Mouse (Mus musculus): ENCODE results near the gene Car9. TPM values are rescaled to one million over a fixed set of nuclear protein-coding genes. Genes with fewer than 3 reads are reported as not detected.

Car9 gene
- polyA plus RNA-seq, 1 experiment from 2014 or later = 1.1 TPM

- Histone ChIP-seq H3K27ac (ENCODE audit: low read depth) (no peak overlapping the region), H3K27me3 (ENCODE audit: insufficient read depth, low read length) (no peaks in the 10 kb centered on the region), H3K9ac (replicated peaks) (no peak overlapping the region), H3K4me1 (ENCODE audit: insufficient read depth) (peaks cover 7% of the 10 kb centered on the region), H3K4me2 (ENCODE audit: low read depth, low read length) (no peak overlapping the region), H3K4me3 (ENCODE audit: low read depth, low read length) (no peak overlapping the region), H3K9me3 (ENCODE audit: low read length) (no peaks in the 10 kb centered on the region), H3K36me3 (replicated peaks; ENCODE audit: insufficient read depth, low read length) (no peaks in the 10 kb centered on the region)
- DNase-seq (no peak), ATAC-seq (no peak)
- 55% methylated on average over 1 of the region's 1 CpGs for WGBS (ENCODE audit: insufficient replicate concordance)
- no peak for TF ChIP-seq CTCF (IDR thresholded peaks at IDR 0.05; ENCODE audit: low read depth)
- no peak for TF ChIP-seq EP300 (IDR thresholded peaks at IDR 0.05; ENCODE audit: low read depth)
Observed at GRCm38 (mm10) chr4:43473636-43474035, 33.1 kb upstream of the Car9 start.

- H3K27ac ChIP-seq (ENCODE audit: low read depth) = no peak overlapping the region
Observed at GRCm38 (mm10) chr4:43476604-43477003, 30.2 kb upstream of the Car9 start.

GRCm38 (mm10) chr4:43477857-43478533 lies 28.8 kb upstream of the Car9 start:
- 17% methylated on average over 11 of the region's 11 CpGs for WGBS (ENCODE audit: insufficient replicate concordance)
- DNase-seq (peak; percentile 88), ATAC-seq (peak; percentile 94)
- peaks cover 10% of the 10 kb centered on the region for H3K4me1 ChIP-seq (ENCODE audit: insufficient read depth)
- H3K36me3 ChIP-seq (replicated peaks; ENCODE audit: insufficient read depth, low read length) = no peaks in the 10 kb centered on the region
- TF ChIP-seq EP300 (IDR thresholded peaks at IDR 0.05; ENCODE audit: low read depth) (no peak), CTCF (IDR thresholded peaks at IDR 0.05; ENCODE audit: low read depth) (peak; percentile 76)
- H3K4me2 ChIP-seq (ENCODE audit: low read depth, low read length) = peak overlapping the region; percentile 82
- H3K27ac ChIP-seq (ENCODE audit: low read depth) = peak overlapping the region; percentile 69
- no peaks in the 10 kb centered on the region for H3K27me3 ChIP-seq (ENCODE audit: insufficient read depth, low read length)
- H3K4me3 ChIP-seq (ENCODE audit: low read depth, low read length) = peak overlapping the region; percentile 46
- peak overlapping the region; percentile 59 for H3K9ac ChIP-seq (replicated peaks)
- no peaks in the 10 kb centered on the region for H3K9me3 ChIP-seq (ENCODE audit: low read length)

More at GRCm38 (mm10) chr4:43476604-43477003, 30.2 kb upstream of the Car9 start:
- H3K36me3 ChIP-seq (replicated peaks; ENCODE audit: insufficient read depth, low read length) = no peaks in the 10 kb centered on the region
- DNase-seq (no peak), ATAC-seq (no peak)
- no peak overlapping the region for H3K4me3 ChIP-seq (ENCODE audit: low read depth, low read length)
- 66% methylated on average over 6 of the region's 6 CpGs for WGBS (ENCODE audit: insufficient replicate concordance)
- H3K27me3 ChIP-seq (ENCODE audit: insufficient read depth, low read length) = no peaks in the 10 kb centered on the region
- H3K4me2 ChIP-seq (ENCODE audit: low read depth, low read length) = no peak overlapping the region
- H3K4me1 ChIP-seq (ENCODE audit: insufficient read depth) = peaks cover 10% of the 10 kb centered on the region
- TF ChIP-seq CTCF (IDR thresholded peaks at IDR 0.05; ENCODE audit: low read depth) (peak; percentile 54), EP300 (IDR thresholded peaks at IDR 0.05; ENCODE audit: low read depth) (no peak)
- H3K9ac ChIP-seq (replicated peaks) = no peak overlapping the region
- H3K9me3 ChIP-seq (ENCODE audit: low read length) = no peaks in the 10 kb centered on the region

- H3K27me3 ChIP-seq (ENCODE audit: insufficient read depth, low read length) = no peaks in the 10 kb centered on the region
- H3K9me3 ChIP-seq (ENCODE audit: low read length) = no peaks in the 10 kb centered on the region
- H3K4me2 ChIP-seq (ENCODE audit: low read depth, low read length) = peak overlapping the region; percentile 82
- no peak; the same call in none of the 2 replicates for ATAC-seq
- WGBS (ENCODE audit: insufficient replicate concordance) = 30% methylated on average over 8 of the region's 8 CpGs
- TF ChIP-seq CTCF (IDR thresholded peaks at IDR 0.05; ENCODE audit: low read depth) = no peak
- no peak for TF ChIP-seq EP300 (IDR thresholded peaks at IDR 0.05; ENCODE audit: low read depth)
- no peak for DNase-seq
- peak overlapping the region; percentile 69 for H3K27ac ChIP-seq (ENCODE audit: low read depth)
- no peaks in the 10 kb centered on the region for H3K36me3 ChIP-seq (replicated peaks; ENCODE audit: insufficient read depth, low read length)
- peak overlapping the region; percentile 59 for H3K9ac ChIP-seq (replicated peaks)
- peak overlapping the region; percentile 46 for H3K4me3 ChIP-seq (ENCODE audit: low read depth, low read length)
- H3K4me1 ChIP-seq (ENCODE audit: insufficient read depth) = peaks cover 10% of the 10 kb centered on the region
Observed at GRCm38 (mm10) chr4:43478534-43478858, 28.3 kb upstream of the Car9 start.

GRCm38 (mm10) chr4:43478906-43479832 lies 27.6 kb upstream of the Car9 start:
- Histone ChIP-seq H3K4me3 (ENCODE audit: low read depth, low read length) (no peak overlapping the region), H3K9ac (replicated peaks) (no peak overlapping the region; the same call in 1 of the 2 replicates), H3K9me3 (ENCODE audit: low read length) (no peaks in the 10 kb centered on the region), H3K4me1 (ENCODE audit: insufficient read depth) (peaks cover 10% of the 10 kb centered on the region), H3K27ac (ENCODE audit: low read depth) (peak overlapping the region; percentile 69), H3K27me3 (ENCODE audit: insufficient read depth, low read length) (no peaks in the 10 kb centered on the region), H3K36me3 (replicated peaks; ENCODE audit: insufficient read depth, low read length) (no peaks in the 10 kb centered on the region), H3K4me2 (ENCODE audit: low read depth, low read length) (peak overlapping the region; percentile 82)
- WGBS (ENCODE audit: insufficient replicate concordance) = 44% methylated on average over 24 of the region's 24 CpGs
- peak; percentile 76 for TF ChIP-seq CTCF (IDR thresholded peaks at IDR 0.05; ENCODE audit: low read depth)
- no peak for TF ChIP-seq EP300 (IDR thresholded peaks at IDR 0.05; ENCODE audit: low read depth)
- DNase-seq = peak; percentile 80
- no peak for ATAC-seq

- 74% methylated on average over 5 of the region's 5 CpGs for WGBS (ENCODE audit: insufficient replicate concordance)
- ATAC-seq = no peak
Observed at GRCm38 (mm10) chr4:43480985-43481384, 25.8 kb upstream of the Car9 start.

More at GRCm38 (mm10) chr4:43480985-43481384, 25.8 kb upstream of the Car9 start:
- H3K27ac ChIP-seq (ENCODE audit: low read depth) = no peak overlapping the region
- H3K4me3 ChIP-seq (ENCODE audit: low read depth, low read length) = no peak overlapping the region
- no peak for DNase-seq
- TF ChIP-seq EP300 (IDR thresholded peaks at IDR 0.05; ENCODE audit: low read depth) (no peak), CTCF (IDR thresholded peaks at IDR 0.05; ENCODE audit: low read depth) (no peak)
- no peaks in the 10 kb centered on the region for H3K27me3 ChIP-seq (ENCODE audit: insufficient read depth, low read length)
- peaks cover 10% of the 10 kb centered on the region for H3K4me1 ChIP-seq (ENCODE audit: insufficient read depth)
- H3K9ac ChIP-seq (replicated peaks) = no peak overlapping the region
- H3K36me3 ChIP-seq (replicated peaks; ENCODE audit: insufficient read depth, low read length) = no peaks in the 10 kb centered on the region
- H3K9me3 ChIP-seq (ENCODE audit: low read length) = no peaks in the 10 kb centered on the region
- no peak overlapping the region for H3K4me2 ChIP-seq (ENCODE audit: low read depth, low read length)

All from liver, postnatal 0 days (tissue).